Mouse (Mus musculus) ES-Bruce4 (cell line): Measurements from ENCODE around the gene Adprhl1.

Experiments used
- EP300 ChIP-seq: IDR thresholded peaks from 2 replicates; pipeline ENCODE4 v1.6.1; 2011; ENCODE audit warnings: low read depth, low read length; ENCODE audit not compliant: insufficient read depth
- POLR2A ChIP-seq: IDR thresholded peaks from one replicate; pipeline ENCODE4 v1.8.1; 2011; ENCODE audit warnings: low read length; ENCODE audit not compliant: insufficient read depth

DNA sequence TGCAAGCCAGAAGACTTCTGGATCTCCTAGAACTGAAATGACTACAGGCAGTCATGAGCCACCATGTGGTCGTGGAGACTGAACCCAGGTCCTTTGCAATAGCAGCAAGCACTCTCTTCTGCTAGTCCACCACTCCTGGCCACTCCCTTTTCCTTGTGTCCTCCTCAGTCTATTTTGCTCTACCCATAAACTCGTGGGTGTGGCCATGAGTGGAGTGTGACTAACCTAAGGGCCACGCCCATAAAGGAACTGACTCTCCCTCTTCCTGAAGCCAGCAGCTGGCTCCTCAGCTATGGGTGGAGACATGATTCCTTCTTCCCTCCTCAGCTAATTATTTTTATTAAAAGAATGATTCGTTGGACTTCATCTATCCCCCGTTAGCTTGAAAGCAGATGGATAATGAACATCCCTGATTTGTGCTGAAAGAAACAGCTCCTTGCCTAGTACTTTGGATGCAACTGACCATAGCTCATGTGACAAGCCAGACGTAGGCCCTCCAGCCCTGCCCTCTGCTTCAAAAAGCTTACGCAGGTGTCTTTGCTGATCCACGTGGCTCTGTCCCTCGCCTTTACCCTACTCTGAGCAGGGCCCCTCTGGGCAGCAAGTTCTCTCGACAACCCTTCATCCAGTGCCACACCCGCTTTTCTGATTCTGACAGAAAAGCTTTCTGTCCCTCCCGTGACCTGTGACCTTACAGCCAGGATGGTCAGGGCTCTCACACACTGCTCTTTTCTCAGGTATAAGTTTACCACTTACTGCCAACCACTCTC is 49.4 kb downstream of the Adprhl1 start:
- TF ChIP-seq POLR2A = no peak
- peak; percentile 41; the same call in 1 of the 2 replicates for TF ChIP-seq EP300
